In genomic region chr14:67141581-67142441, GRCm38 (mm10) we compare ENCODE assay signal across 8 mouse cellular contexts.
DNase-seq lines count a peak whose midpoint lies in the region; ATAC-seq lines count a peak whose summit lies in the region.

No protein-coding gene starts in this region.

- WGBS in forebrain, embryonic 14.5 days: 30% methylated on average over 15 of the region's 15 CpGs
- WGBS in neural tube, embryonic 13.5 days: 27% methylated on average over 15 of the region's 15 CpGs

- peak overlapping the region; percentile 33 for H3K9ac ChIP-seq in forebrain, embryonic 14.5 days (ENCODE audit: low read length)
- H3K9ac ChIP-seq in neural tube, embryonic 13.5 days: peak overlapping the region; percentile 28

- peak overlapping the region; percentile 91 for H3K27ac ChIP-seq in forebrain, embryonic 14.5 days (ENCODE audit: low read depth, low read length)
- H3K27ac ChIP-seq in neural tube, embryonic 13.5 days (replicated peaks): peak overlapping the region; percentile 63; the same call in 1 of the 2 replicates

- H3K36me3 ChIP-seq in forebrain, embryonic 14.5 days (ENCODE audit: control insufficient read depth, insufficient read depth, low read length): no peaks in the 10 kb centered on the region
- no peaks in the 10 kb centered on the region for H3K36me3 ChIP-seq in neural tube, embryonic 13.5 days

- H3K4me3 ChIP-seq in forebrain, embryonic 14.5 days (ENCODE audit: low read depth, low read length): no peak overlapping the region
- no peak overlapping the region for H3K4me3 ChIP-seq in neural tube, embryonic 13.5 days

- no peaks in the 10 kb centered on the region for H3K27me3 ChIP-seq in forebrain, embryonic 14.5 days (replicated peaks; ENCODE audit: control insufficient read depth, insufficient read depth, low read length)
- no peaks in the 10 kb centered on the region for H3K27me3 ChIP-seq in neural tube, embryonic 13.5 days

- no peaks in the 10 kb centered on the region for H3K9me3 ChIP-seq in forebrain, embryonic 14.5 days (replicated peaks; ENCODE audit: control insufficient read depth, low read length)
- no peaks in the 10 kb centered on the region for H3K9me3 ChIP-seq in neural tube, embryonic 13.5 days

- peaks cover 26% of the 10 kb centered on the region for H3K4me1 ChIP-seq in forebrain, embryonic 14.5 days (ENCODE audit: control insufficient read depth, insufficient read depth, low read length)
- peaks cover 22% of the 10 kb centered on the region for H3K4me1 ChIP-seq in neural tube, embryonic 13.5 days (replicated peaks)

- peak; percentile 89 for ATAC-seq in forebrain, embryonic 14.5 days
- peak; percentile 81 for ATAC-seq in neural tube, embryonic 13.5 days (ENCODE audit: low read depth)

- DNase-seq in heart, adult 11 months: peak; percentile 93
- DNase-seq in heart, postnatal 4 days: no peak
- peak; percentile 74 for DNase-seq in adrenal gland, postnatal 14 days
- peak; percentile 92 for DNase-seq in forebrain, embryonic 14.5 days (ENCODE audit: low spot score)
- DNase-seq in layer of hippocampus, adult 8-10 months (ENCODE audit: low spot score in 2 of 2): peak; percentile 58 to 62
- DNase-seq in urinary bladder, postnatal 25 days (ENCODE audit: low spot score): no peak
- DNase-seq in T-cell, adult 2 months (ENCODE audit: low spot score): no peak

- peak overlapping the region; percentile 30; the same call in 1 of the 2 replicates for H3K4me2 ChIP-seq in forebrain, embryonic 14.5 days (ENCODE audit: low read length)
- H3K4me2 ChIP-seq in neural tube, embryonic 13.5 days: peak overlapping the region; percentile 27

Comparison
In these comparisons a context has a peak if more than half of its experiments do, and no peak if none do; other contexts are left out.
1. DNase-seq: peak in heart, adult 11 months (single experiment), adrenal gland, postnatal 14 days (single experiment), forebrain, embryonic 14.5 days (single experiment) and layer of hippocampus, adult 8-10 months (2 of 2); none in heart, postnatal 4 days (single experiment), urinary bladder, postnatal 25 days (single experiment) and T-cell, adult 2 months (single experiment).